Mouse (Mus musculus) erythroid progenitor cell, adult 5-6 weeks (primary cell): Measurements from ENCODE around the gene Cdk19. TPM values are rescaled to one million over a fixed set of nuclear protein-coding genes. Genes with fewer than 3 reads are reported as not detected.
"Not testable (repeated sequence)": the region's sequence is repeated elsewhere in the genome, so short reads cannot be mapped to it uniquely, and the experiment has no call there.

Experiments
- ATAC-seq: replicated peaks from 2 replicates; pipeline ENCODE4 v1.8.0; 2016; ENCODE audit warnings: moderate number of reproducible peaks, mild to moderate bottlenecking, moderate TSS enrichment, inconsistent platforms; ENCODE audit not compliant: poor library complexity, low FRiP score, severe bottlenecking
- total RNA-seq, 2 experiments: library from RNA; stranded (forward) in 1 of 2; stranded (reverse) in 1 of 2; fragments of 150-400 nt in 1 of 2; fragments of 186-747, 209-891 nt in 1 of 2; gene quantifications; 2 replicates each; pipeline versions ENCODE4 v1.2.3 to v1.2.4; 2015 to 2017; ENCODE audit warnings: low replicate concordance in 2 of 2

The Cdk19 gene
- total RNA-seq, 2 experiments from 2014 or later: 34.6 to 36.9 TPM

- no peak for ATAC-seq
Measured at GRCm38 (mm10) chr10:40512185-40512584, 172.8 kb downstream of the Cdk19 start.

- ATAC-seq: not testable (repeated sequence)
Measured at GRCm38 (mm10) chr10:40512996-40513395, 173.6 kb downstream of the Cdk19 start.

- ATAC-seq: no peak
Measured at GRCm38 (mm10) chr10:40515225-40515681, 175.9 kb downstream of the Cdk19 start.

- no peak for ATAC-seq
Measured at GRCm38 (mm10) chr10:40516421-40516820, 177.1 kb downstream of the Cdk19 start.

GRCm38 (mm10) chr10:40519586-40519985, 180.2 kb downstream of the Cdk19 start:
- ATAC-seq: no peak

- no peak for ATAC-seq
Measured at GRCm38 (mm10) chr10:40521579-40521978, 182.2 kb downstream of the Cdk19 start.

- ATAC-seq: no peak
Measured at GRCm38 (mm10) chr10:40523312-40523975, 184.1 kb downstream of the Cdk19 start.

- no peak for ATAC-seq
Measured at GRCm38 (mm10) chr10:40524032-40524806, 184.9 kb downstream of the Cdk19 start.

- no peak for ATAC-seq
Measured at GRCm38 (mm10) chr10:40524991-40525390, 185.6 kb downstream of the Cdk19 start.

GRCm38 (mm10) chr10:40525616-40526155, 186.3 kb downstream of the Cdk19 start:
- ATAC-seq: 0 out of 2 replicates have a peak, but pooled peaks have one; percentile 44

- no peak for ATAC-seq
Measured at GRCm38 (mm10) chr10:40526301-40526761, 187.0 kb downstream of the Cdk19 start.

- no peak for ATAC-seq
Measured at GRCm38 (mm10) chr10:40526986-40527385, 187.6 kb downstream of the Cdk19 start.

- ATAC-seq: no peak
Measured at GRCm38 (mm10) chr10:40527573-40527972, 188.2 kb downstream of the Cdk19 start.

GRCm38 (mm10) chr10:40528668-40529067, 189.3 kb downstream of the Cdk19 start:
- ATAC-seq: no peak

GRCm38 (mm10) chr10:40529617-40530016, 190.3 kb downstream of the Cdk19 start:
- no peak for ATAC-seq

- ATAC-seq: no peak
Measured at GRCm38 (mm10) chr10:40530661-40531060, 191.3 kb downstream of the Cdk19 start.

GRCm38 (mm10) chr10:40532586-40532985, 193.2 kb downstream of the Cdk19 start:
- not testable (repeated sequence) for ATAC-seq
